ENCODE assay signal across 8 mouse cellular contexts in the genomic region with DNA sequence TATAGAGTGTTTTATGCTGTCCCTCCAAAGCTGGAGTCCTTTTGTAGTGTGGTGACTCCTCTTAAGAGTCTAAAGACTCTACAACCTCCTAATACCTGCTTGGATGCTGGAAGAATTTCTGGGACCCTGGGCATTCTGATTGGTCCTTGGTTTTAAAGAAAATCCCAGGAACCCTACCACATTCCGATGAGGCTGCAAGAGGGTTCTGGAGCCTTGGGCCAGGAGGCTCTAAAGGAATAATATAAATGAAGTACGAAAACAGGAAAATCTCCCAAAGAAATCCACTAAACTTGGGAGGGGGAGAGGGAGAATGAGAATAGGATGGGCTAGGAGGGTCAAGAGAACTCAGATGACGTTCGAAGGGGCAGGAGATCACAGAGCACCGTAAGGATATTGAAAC. TPM values are rescaled to one million over a fixed set of nuclear protein-coding genes. Genes with fewer than 3 reads are reported as not detected.
DNase-seq lines count a peak whose midpoint lies in the region; ATAC-seq and TF ChIP-seq lines count a peak whose summit lies in the region.

No protein-coding gene starts in this region.

- DNase-seq in heart, adult 2 months: no peak
- DNase-seq in heart, postnatal 14 days: no peak
- peak; percentile 51 for DNase-seq in 3T3-L1 (ENCODE audit: low read depth, low spot score)
- DNase-seq in forebrain, embryonic 11.5 days (ENCODE audit: low spot score): no peak
- no peak for DNase-seq in liver, embryonic 13.5 days
- no peak for DNase-seq in embryo, embryonic 10.5 days (ENCODE audit: low spot score)
- no peak for DNase-seq in embryo, embryonic 10 days (ENCODE audit: low spot score)
- DNase-seq in cerebellum, adult 9-10 months: no peak

- no peaks in the 10 kb centered on the region for H3K9me3 ChIP-seq in forebrain, embryonic 11.5 days (ENCODE audit: control insufficient read depth, low read length)
- H3K9me3 ChIP-seq in liver, embryonic 13.5 days (replicated peaks): no peaks in the 10 kb centered on the region

- peaks cover 6% of the 10 kb centered on the region; the same call in 1 of the 2 replicates for H3K4me1 ChIP-seq in heart, adult 2 months (ENCODE audit: control insufficient read depth, insufficient read depth, low read length)
- peaks cover 4% of the 10 kb centered on the region; the same call in 1 of the 2 replicates for H3K4me1 ChIP-seq in forebrain, embryonic 11.5 days (replicated peaks; ENCODE audit: control insufficient read depth, insufficient read depth, low read length)
- H3K4me1 ChIP-seq in liver, embryonic 13.5 days (replicated peaks): peaks cover 40% of the 10 kb centered on the region

- peak overlapping the region; percentile 92 for H3K9ac ChIP-seq in heart, adult 2 months (ENCODE audit: low read depth, low read length)
- H3K9ac ChIP-seq in forebrain, embryonic 11.5 days (ENCODE audit: low read length): peak overlapping the region; percentile 81
- peak overlapping the region; percentile 82 for H3K9ac ChIP-seq in liver, embryonic 13.5 days

- ATAC-seq in forebrain, embryonic 11.5 days (replicated peaks; ENCODE audit: low FRiP score): no peak
- no peak for ATAC-seq in liver, embryonic 13.5 days (ENCODE audit: low read depth)

- peak overlapping the region; percentile 87 for H3K4me2 ChIP-seq in forebrain, embryonic 11.5 days (ENCODE audit: low read depth, low read length, severe bottlenecking)
- H3K4me2 ChIP-seq in liver, embryonic 13.5 days: peak overlapping the region; percentile 85

- peaks cover 2% of the 10 kb centered on the region for H3K36me3 ChIP-seq in heart, adult 2 months (ENCODE audit: control insufficient read depth, insufficient read depth, low read length)
- no peaks in the 10 kb centered on the region for H3K36me3 ChIP-seq in forebrain, embryonic 11.5 days (ENCODE audit: control insufficient read depth, insufficient read depth, low read length)
- H3K36me3 ChIP-seq in liver, embryonic 13.5 days: peaks cover 7% of the 10 kb centered on the region

- TF ChIP-seq EP300 in heart, adult 2 months (IDR thresholded peaks at IDR 0.05; ENCODE audit: insufficient read depth, low read depth, low read length): no peak

- no peaks in the 10 kb centered on the region for H3K27me3 ChIP-seq in heart, adult 2 months (ENCODE audit: control insufficient read depth, insufficient read depth, low read length)
- H3K27me3 ChIP-seq in forebrain, embryonic 11.5 days (ENCODE audit: control insufficient read depth, insufficient read depth, low read length): no peaks in the 10 kb centered on the region
- H3K27me3 ChIP-seq in liver, embryonic 13.5 days: no peaks in the 10 kb centered on the region

- H3K79me2 ChIP-seq in heart, adult 2 months (replicated peaks; ENCODE audit: control insufficient read depth, insufficient read depth, low read length): no peaks in the 10 kb centered on the region

- H3K4me3 ChIP-seq in heart, adult 2 months: peak overlapping the region; percentile 69
- H3K4me3 ChIP-seq in forebrain, embryonic 11.5 days (ENCODE audit: low read depth, low read length): peak overlapping the region; percentile 58
- peak overlapping the region; percentile 70 for H3K4me3 ChIP-seq in liver, embryonic 13.5 days (replicated peaks)

- WGBS in heart, adult 2 months: under 1% methylated on average over 5 of the region's 5 CpGs
- WGBS in forebrain, embryonic 11.5 days: 4% methylated on average over 5 of the region's 5 CpGs
- 4% methylated on average over 5 of the region's 5 CpGs for WGBS in liver, embryonic 13.5 days (ENCODE audit: insufficient replicate concordance)

- intact Hi-C loops in heart, adult 2 months (cut with DNase I): no loop called here
- intact Hi-C loops in heart, postnatal 14 days (cut with DNase I): no loop called here

- H3K27ac ChIP-seq in heart, adult 2 months: peak overlapping the region; percentile 97
- H3K27ac ChIP-seq in forebrain, embryonic 11.5 days (ENCODE audit: low read depth, low read length): peak overlapping the region; percentile 75; the same call in 1 of the 2 replicates
- peak overlapping the region; percentile 84 for H3K27ac ChIP-seq in liver, embryonic 13.5 days

- no peak for TF ChIP-seq CTCF in heart, adult 2 months (IDR thresholded peaks at IDR 0.05)

- TF ChIP-seq POLR2A in heart, adult 2 months (IDR thresholded peaks at IDR 0.05; ENCODE audit: insufficient read depth, low read depth, low read length): no peak

RNA-seq across cellular contexts. Expression of a gene that starts 0.5 kb away (rescaled TPM):
- 10 to 100 TPM; 33.8 to 36.7 TPM for total RNA-seq in heart, adult 2 months (2021)
- 48.1 and 51.2 TPM in 2 replicates for polyA plus RNA-seq in heart, adult 2 months (2012; rRNA removed)
- total RNA-seq in heart, postnatal 14 days (2021): 10 to 100 TPM; 27.7 to 31.2 TPM
- 95.9 and 110 TPM in 2 replicates for polyA plus RNA-seq in forebrain, embryonic 11.5 days (2014; fragmentation: Nextera tagmentation; extraction: Ambion mirVana)
- polyA plus RNA-seq in liver, embryonic 13.5 days (2015; fragmentation: Nextera tagmentation; extraction: Ambion mirVana): 51.7 and 54.8 TPM in 2 replicates

RNA-seq across cellular contexts. Expression of a gene that starts 0.8 kb away (rescaled TPM):
- total RNA-seq in heart, adult 2 months (2021): 10 to 100 TPM; 19.7 to 25.1 TPM
- 23.5 and 23.9 TPM in 2 replicates for polyA plus RNA-seq in heart, adult 2 months (2012; rRNA removed)
- total RNA-seq in heart, postnatal 14 days (2021): 10 to 100 TPM; 20.3 to 27.3 TPM
- 44.0 and 44.1 TPM in 2 replicates for polyA plus RNA-seq in forebrain, embryonic 11.5 days (2014; fragmentation: Nextera tagmentation; extraction: Ambion mirVana)
- 28.0 and 30.3 TPM in 2 replicates for polyA plus RNA-seq in liver, embryonic 13.5 days (2015; fragmentation: Nextera tagmentation; extraction: Ambion mirVana)

RNA-seq across cellular contexts. Expression of a gene that starts 10.2 kb away (rescaled TPM):
- total RNA-seq in heart, adult 2 months (2021): 10 to 100 TPM; 18.3 to 24.3 TPM
- 29.1 and 36.8 TPM in 2 replicates for polyA plus RNA-seq in heart, adult 2 months (2012; rRNA removed)
- 10 to 100 TPM in 1 of 2 experiments, 1 to 10 TPM in 1; 8.1 to 11.5 TPM for total RNA-seq in heart, postnatal 14 days (2021)
- 3.6 and 4.6 TPM in 2 replicates for polyA plus RNA-seq in forebrain, embryonic 11.5 days (2014; fragmentation: Nextera tagmentation; extraction: Ambion mirVana)
- polyA plus RNA-seq in liver, embryonic 13.5 days (2015; fragmentation: Nextera tagmentation; extraction: Ambion mirVana): not detected in 2 replicates

RNA-seq across cellular contexts. Expression of a gene that starts 17.4 kb away (rescaled TPM):
- total RNA-seq in heart, adult 2 months (2021): 1 to 10 TPM; 5.5 to 6.4 TPM
- 47.4 and 59.1 TPM in 2 replicates for polyA plus RNA-seq in heart, adult 2 months (2012; rRNA removed)
- total RNA-seq in heart, postnatal 14 days (2021): 1 to 10 TPM; 4.3 to 5.8 TPM
- polyA plus RNA-seq in forebrain, embryonic 11.5 days (2014; fragmentation: Nextera tagmentation; extraction: Ambion mirVana): 1.2 and 1.8 TPM in 2 replicates
- polyA plus RNA-seq in liver, embryonic 13.5 days (2015; fragmentation: Nextera tagmentation; extraction: Ambion mirVana): 4.5 and 5.4 TPM in 2 replicates

RNA-seq across cellular contexts. Expression of a gene that starts 17.6 kb away (rescaled TPM):
- total RNA-seq in heart, adult 2 months (2021): under 1 TPM in 1 of 2 experiments, not detected in 1; 0.80 TPM
- polyA plus RNA-seq in heart, adult 2 months (2012; rRNA removed): 4.5 and 4.6 TPM in 2 replicates
- under 1 TPM in 1 of 2 experiments, not detected in 1; 0.45 TPM for total RNA-seq in heart, postnatal 14 days (2021)
- polyA plus RNA-seq in forebrain, embryonic 11.5 days (2014; fragmentation: Nextera tagmentation; extraction: Ambion mirVana): 0.45 and 0.55 TPM in 2 replicates
- 0.12 and 0.37 TPM in 2 replicates for polyA plus RNA-seq in liver, embryonic 13.5 days (2015; fragmentation: Nextera tagmentation; extraction: Ambion mirVana)
